Mouse (Mus musculus) midbrain, embryonic 11.5 days (tissue): Measurements from ENCODE around the gene Dcaf6. TPM values are rescaled to one million over a fixed set of nuclear protein-coding genes. Genes with fewer than 3 reads are reported as not detected.
"Not testable (repeated sequence)": the region's sequence is repeated elsewhere in the genome, so short reads cannot be mapped to it uniquely, and the experiment has no call there.

Experiments used
- ATAC-seq: fragments of 200-750 bp; cut with Nextera tagmentation; 2 replicates; pipeline ENCODE4 v1.8.0; 2017; ENCODE audit warnings: moderate TSS enrichment, moderate library complexity; ENCODE audit not compliant: low FRiP score
- DNase-seq: peaks from one replicate; pipeline ENCODE4 v3.0.0; 2015; ENCODE audit warnings: low spot score; ENCODE audit errors: missing footprints
- H3K27ac ChIP-seq: fragments of 300-500 bp; sonication (generic); 2 replicates; pipeline ENCODE4 v1.5.1; 2014; ENCODE audit warnings: low read depth, low read length
- H3K27me3 ChIP-seq: fragments of 300-500 bp; sonication (generic); 2 replicates; pipeline ENCODE4 v1.6.1; 2014; ENCODE audit warnings: mild to moderate bottlenecking, low read length, moderate library complexity, mixed read lengths; ENCODE audit not compliant: control insufficient read depth, insufficient read depth
- H3K36me3 ChIP-seq: fragments of 300-500 bp; sonication (generic); 2 replicates; pipeline ENCODE4 v1.6.1; 2014; ENCODE audit warnings: mild to moderate bottlenecking, low read length, moderate library complexity, mixed read lengths; ENCODE audit not compliant: control insufficient read depth, insufficient read depth
- H3K4me1 ChIP-seq: fragments of 300-500 bp; sonication (generic); 2 replicates; pipeline ENCODE4 v1.6.1; 2014; ENCODE audit warnings: low read length; ENCODE audit not compliant: control insufficient read depth, insufficient read depth
- H3K4me2 ChIP-seq: fragments of 300-500 bp; sonication (generic); 2 replicates; pipeline ENCODE4 v1.6.1; 2014; ENCODE audit warnings: mild to moderate bottlenecking, moderate library complexity
- H3K4me3 ChIP-seq: fragments of 300-500 bp; sonication (generic); 2 replicates; pipeline ENCODE4 v1.5.1; 2014; ENCODE audit warnings: low read depth, low read length
- H3K9ac ChIP-seq: fragments of 300-500 bp; sonication (generic); 2 replicates; pipeline ENCODE4 v1.6.1; 2014; ENCODE audit warnings: low read length
- H3K9me3 ChIP-seq: fragments of 300-500 bp; sonication (generic); 2 replicates; pipeline ENCODE4 v1.6.1; 2016; ENCODE audit warnings: low read length; ENCODE audit not compliant: control insufficient read depth
- WGBS: fragments of 180-500 bp; shearing (Covaris S2); extraction: QIAGEN DNeasy Blood & Tissue Kit; methylation state at CpG from one replicate; pipeline ENCODE4 v1.1.7; 2014; 5-methylcytosine and 5-hydroxymethylcytosine counted together
- polyA plus RNA-seq: library from polyadenylated mRNA; unstranded; fragments of >200 nt; fragmentation: Nextera tagmentation; extraction: Ambion mirVana; gene quantifications from 2 replicates; pipeline ENCODE4 v1.2.1, GENCODE M21; 2014

Dcaf6 gene
- polyA plus RNA-seq, 1 experiment from 2014 or later, result 9.8 TPM

- DNase-seq (no peak), ATAC-seq (no peak)
- no peak overlapping the region for H3K9ac ChIP-seq
- 63% methylated on average over 4 of the region's 4 CpGs for WGBS
- H3K4me2 ChIP-seq, result no peak overlapping the region
- H3K9me3 ChIP-seq, result no peaks in the 10 kb centered on the region
- no peaks in the 10 kb centered on the region for H3K4me1 ChIP-seq
- no peak overlapping the region for H3K27ac ChIP-seq
- H3K27me3 ChIP-seq, result no peaks in the 10 kb centered on the region
- H3K4me3 ChIP-seq, result no peak overlapping the region
- no peaks in the 10 kb centered on the region for H3K36me3 ChIP-seq
Observed at GRCm38 (mm10) chr1:165344453-165344852, 115.8 kb downstream of the Dcaf6 start.

- ATAC-seq, result no peak
- Histone ChIP-seq H3K36me3 (no peaks in the 10 kb centered on the region), H3K27me3 (no peaks in the 10 kb centered on the region), H3K4me2 (no peak overlapping the region), H3K4me3 (no peak overlapping the region), H3K9me3 (no peaks in the 10 kb centered on the region), H3K9ac (no peak overlapping the region), H3K27ac (no peak overlapping the region), H3K4me1 (no peaks in the 10 kb centered on the region)
- DNase-seq, result no peak
- WGBS, result 79% methylated on average over 7 of the region's 7 CpGs
Observed at GRCm38 (mm10) chr1:165342126-165342525, 118.1 kb downstream of the Dcaf6 start.

GRCm38 (mm10) chr1:165332797-165333196 lies 127.5 kb downstream of the Dcaf6 start:
- 83% methylated on average over 3 of the region's 3 CpGs for WGBS
- Histone ChIP-seq H3K9ac (no peak overlapping the region), H3K4me2 (no peak overlapping the region), H3K36me3 (no peaks in the 10 kb centered on the region), H3K27me3 (no peaks in the 10 kb centered on the region), H3K27ac (no peak overlapping the region), H3K4me1 (no peaks in the 10 kb centered on the region), H3K9me3 (no peaks in the 10 kb centered on the region), H3K4me3 (no peak overlapping the region)
- ATAC-seq (no peak), DNase-seq (no peak)

GRCm38 (mm10) chr1:165330859-165331258 lies 129.4 kb downstream of the Dcaf6 start:
- Histone ChIP-seq H3K27ac (no peak overlapping the region), H3K4me1 (no peaks in the 10 kb centered on the region), H3K36me3 (no peaks in the 10 kb centered on the region), H3K4me2 (no peak overlapping the region), H3K27me3 (no peaks in the 10 kb centered on the region), H3K9ac (no peak overlapping the region), H3K4me3 (no peak overlapping the region), H3K9me3 (no peaks in the 10 kb centered on the region)
- no peak for DNase-seq
- no peak for ATAC-seq

GRCm38 (mm10) chr1:165328384-165329289 lies 131.6 kb downstream of the Dcaf6 start:
- H3K4me1 ChIP-seq, ATAC-seq, H3K9me3 ChIP-seq, DNase-seq, H3K4me2 ChIP-seq, H3K9ac ChIP-seq, H3K27me3 ChIP-seq, H3K36me3 ChIP-seq, H3K4me3 ChIP-seq, H3K27ac ChIP-seq: not testable (repeated sequence)
- WGBS, result 94% methylated on average over 17 of the region's 17 CpGs

- no peak overlapping the region for H3K4me3 ChIP-seq
- ATAC-seq (no peak), DNase-seq (no peak)
- no peak overlapping the region for H3K4me2 ChIP-seq
- no peaks in the 10 kb centered on the region for H3K27me3 ChIP-seq
- H3K27ac ChIP-seq, result no peak overlapping the region
- 90% methylated on average over 5 of the region's 5 CpGs for WGBS
- H3K4me1 ChIP-seq, result no peaks in the 10 kb centered on the region
- H3K9me3 ChIP-seq, result no peaks in the 10 kb centered on the region
- no peak overlapping the region for H3K9ac ChIP-seq
- H3K36me3 ChIP-seq, result no peaks in the 10 kb centered on the region
Observed at GRCm38 (mm10) chr1:165327831-165328230, 132.4 kb downstream of the Dcaf6 start.

GRCm38 (mm10) chr1:165327370-165327769 lies 132.9 kb downstream of the Dcaf6 start:
- H3K9me3 ChIP-seq, result no peaks in the 10 kb centered on the region
- no peak overlapping the region for H3K27ac ChIP-seq
- H3K4me2 ChIP-seq, result no peak overlapping the region
- H3K4me1 ChIP-seq, result no peaks in the 10 kb centered on the region
- H3K9ac ChIP-seq, result no peak overlapping the region
- ATAC-seq (no peak), DNase-seq (no peak)
- no peaks in the 10 kb centered on the region for H3K36me3 ChIP-seq
- H3K4me3 ChIP-seq, result no peak overlapping the region
- no peaks in the 10 kb centered on the region for H3K27me3 ChIP-seq
- 81% methylated on average over 2 of the region's 2 CpGs for WGBS

GRCm38 (mm10) chr1:165322934-165323333 lies 137.3 kb downstream of the Dcaf6 start:
- DNase-seq (no peak), ATAC-seq (no peak)
- Histone ChIP-seq H3K27ac (no peak overlapping the region), H3K4me1 (no peaks in the 10 kb centered on the region), H3K9ac (no peak overlapping the region), H3K27me3 (no peaks in the 10 kb centered on the region), H3K9me3 (no peaks in the 10 kb centered on the region), H3K4me3 (no peak overlapping the region), H3K4me2 (no peak overlapping the region), H3K36me3 (peaks cover 4% of the 10 kb centered on the region; the same call in 1 of the 2 replicates)
- WGBS, result 86% methylated on average over 7 of the region's 7 CpGs

GRCm38 (mm10) chr1:165321891-165322290 lies 138.4 kb downstream of the Dcaf6 start:
- Histone ChIP-seq H3K4me2 (no peak overlapping the region), H3K27ac (no peak overlapping the region), H3K36me3 (peaks cover 6% of the 10 kb centered on the region; the same call in 1 of the 2 replicates), H3K27me3 (no peaks in the 10 kb centered on the region), H3K4me3 (no peak overlapping the region), H3K9ac (no peak overlapping the region), H3K4me1 (no peaks in the 10 kb centered on the region), H3K9me3 (no peaks in the 10 kb centered on the region)
- 95% methylated on average over 7 of the region's 7 CpGs for WGBS
- ATAC-seq (no peak), DNase-seq (no peak)
